Mouse (Mus musculus) brain, embryonic 14.5 days (tissue): ENCODE measurements around the gene Mgll.

ENCODE experiments used
- CTCF ChIP-seq: fragments of 200-500 bp; IDR thresholded peaks from 2 replicates; pipeline ENCODE4 v1.5.1; 2012; ENCODE audit warnings: inconsistent platforms, mild to moderate bottlenecking, moderate library complexity, borderline replicate concordance; ENCODE audit not compliant: insufficient read depth, insufficient read length; ENCODE audit errors: extremely low read depth
- POLR2A ChIP-seq: fragments of 200-500 bp; IDR thresholded peaks from 2 replicates; pipeline ENCODE4 v1.6.1; 2012; ENCODE audit warnings: mild to moderate bottlenecking, inconsistent platforms, borderline replicate concordance; ENCODE audit not compliant: poor library complexity, insufficient read depth, insufficient read length, severe bottlenecking; ENCODE audit errors: extremely low read depth

DNA sequence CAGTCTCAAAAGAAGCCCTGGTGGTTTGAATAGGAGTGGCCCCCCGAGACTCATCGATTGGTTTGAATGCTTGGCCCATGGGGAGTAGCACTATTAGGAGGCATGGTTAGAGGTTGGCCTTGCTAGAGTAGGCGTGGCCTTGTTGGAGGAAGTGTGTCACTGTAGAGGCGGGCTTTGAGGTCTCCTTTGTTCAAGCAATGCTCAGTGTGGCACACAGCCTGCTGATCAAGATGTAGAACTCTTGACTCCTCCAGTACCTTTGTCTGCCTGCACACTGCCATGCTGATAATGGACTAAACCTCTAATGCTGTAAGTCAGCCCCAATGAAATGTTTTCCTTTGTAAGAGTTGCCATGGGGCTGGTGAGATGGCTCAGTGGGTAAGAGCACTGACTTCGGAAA is 108.5 kb downstream of the Mgll start:
- TF ChIP-seq POLR2A (no peak), CTCF (no peak)
